Mouse (Mus musculus) layer of hippocampus, postnatal 14 days (tissue): ENCODE results near the gene Smco2. TPM values are rescaled to one million over a fixed set of nuclear protein-coding genes. Genes with fewer than 3 reads are reported as not detected.

Source experiments
- DNase-seq, 2 experiments: peaks; one replicate each; pipeline ENCODE4 v3.0.0; 2021 to 2022; ENCODE audit warnings: low spot score in 2 of 2, mixed read lengths in 1 of 2
- total RNA-seq, 2 experiments: library from RNA; stranded (reverse); gene quantifications; 2 replicates each; pipeline ENCODE4 v1.2.3; 2021

Gene Smco2
- total RNA-seq, 2 experiments from 2014 or later = not detected

- no peak for DNase-seq
These were observed 48.8 kb downstream of the Smco2 start for GRCm38 (mm10) chr6:146898709-146899108.

GRCm38 (mm10) chr6:146899647-146900046, 49.7 kb downstream of the Smco2 start:
- no peak for DNase-seq

- DNase-seq = no peak
These were observed 52.0 kb downstream of the Smco2 start for GRCm38 (mm10) chr6:146901929-146902328.

- DNase-seq = no peak
These were observed 53.7 kb downstream of the Smco2 start for GRCm38 (mm10) chr6:146903632-146904031.

- no peak for DNase-seq
These were observed 54.8 kb downstream of the Smco2 start for GRCm38 (mm10) chr6:146904707-146905106.

- DNase-seq = no peak
These were observed 56.3 kb downstream of the Smco2 start for GRCm38 (mm10) chr6:146906000-146906786.

GRCm38 (mm10) chr6:146907061-146907794, 57.3 kb downstream of the Smco2 start:
- no peak for DNase-seq

- no peak for DNase-seq
These were observed 57.9 kb downstream of the Smco2 start for GRCm38 (mm10) chr6:146907795-146908190.

- DNase-seq = no peak
These were observed 58.9 kb downstream of the Smco2 start for GRCm38 (mm10) chr6:146908801-146909200.

- no peak for DNase-seq
These were observed 60.0 kb downstream of the Smco2 start for GRCm38 (mm10) chr6:146909725-146910489.

GRCm38 (mm10) chr6:146910801-146911200, 60.9 kb downstream of the Smco2 start:
- DNase-seq = no peak

- no peak for DNase-seq
These were observed 63.1 kb downstream of the Smco2 start for GRCm38 (mm10) chr6:146912835-146913488.

GRCm38 (mm10) chr6:146913489-146914198, 63.7 kb downstream of the Smco2 start:
- DNase-seq = no peak

- DNase-seq = peak in 1 of 2 experiments; percentile 16
These were observed 65.9 kb downstream of the Smco2 start for GRCm38 (mm10) chr6:146915808-146916207.

GRCm38 (mm10) chr6:146917396-146917795, 67.5 kb downstream of the Smco2 start:
- DNase-seq = no peak

- DNase-seq = no peak
These were observed 68.4 kb downstream of the Smco2 start for GRCm38 (mm10) chr6:146918341-146918740.
